Mouse (Mus musculus) lung, postnatal 0 days (tissue): ENCODE results near the gene Vmn1r220.

Experiments used
- CTCF ChIP-seq: IDR thresholded peaks from 2 replicates; pipeline ENCODE4 v1.5.1; 2016; ENCODE audit warnings: antibody characterized with exemption, mild to moderate bottlenecking
- EP300 ChIP-seq: IDR thresholded peaks from 2 replicates; pipeline ENCODE4 v1.6.1; 2016; ENCODE audit warnings: antibody characterized with exemption, mild to moderate bottlenecking, control low read depth

GRCm38 (mm10) chr13:23138880-23139279 is 48.9 kb downstream of the Vmn1r220 start:
- no peak for TF ChIP-seq CTCF
- TF ChIP-seq EP300, result no peak
